Mouse (Mus musculus): ENCODE measurements around the gene Marc1. TPM values are rescaled to one million over a fixed set of nuclear protein-coding genes. Genes with fewer than 3 reads are reported as not detected.

The Marc1 gene
- polyA plus RNA-seq, 1 experiment from 2014 or later: not detected

GRCm38 (mm10) chr1:184833499-184833898 lies 22.4 kb upstream of the Marc1 start:
- no peaks in the 10 kb centered on the region for H3K9me3 ChIP-seq (replicated peaks; ENCODE audit: control insufficient read depth, low read length)
- no peaks in the 10 kb centered on the region for H3K27me3 ChIP-seq (ENCODE audit: control insufficient read depth, insufficient read depth, low read length)
- H3K4me1 ChIP-seq (ENCODE audit: control insufficient read depth, insufficient read depth, low read length): no peaks in the 10 kb centered on the region
- no peaks in the 10 kb centered on the region for H3K36me3 ChIP-seq (replicated peaks; ENCODE audit: control insufficient read depth, insufficient read depth, low read depth, low read length)
- ATAC-seq (replicated peaks; ENCODE audit: insufficient number of reproducible peaks, low FRiP score, low TSS enrichment, low read depth) (no peak), DNase-seq (ENCODE audit: low spot score) (no peak)
- 91% methylated on average over 7 of the region's 7 CpGs for WGBS
- no peak overlapping the region for H3K4me2 ChIP-seq (ENCODE audit: low read depth, low read length)
- H3K9ac ChIP-seq (replicated peaks; ENCODE audit: low read length): no peak overlapping the region
- H3K27ac ChIP-seq (replicated peaks; ENCODE audit: low read depth, low read length): no peak overlapping the region
- H3K4me3 ChIP-seq (ENCODE audit: low read depth, low read length): no peak overlapping the region

GRCm38 (mm10) chr1:184832211-184832610 lies 21.1 kb upstream of the Marc1 start:
- Histone ChIP-seq H3K36me3 (replicated peaks; ENCODE audit: control insufficient read depth, insufficient read depth, low read depth, low read length) (no peaks in the 10 kb centered on the region), H3K4me2 (ENCODE audit: low read depth, low read length) (no peak overlapping the region), H3K9ac (replicated peaks; ENCODE audit: low read length) (no peak overlapping the region), H3K4me1 (ENCODE audit: control insufficient read depth, insufficient read depth, low read length) (no peaks in the 10 kb centered on the region), H3K4me3 (ENCODE audit: low read depth, low read length) (no peak overlapping the region), H3K27me3 (ENCODE audit: control insufficient read depth, insufficient read depth, low read length) (no peaks in the 10 kb centered on the region), H3K9me3 (replicated peaks; ENCODE audit: control insufficient read depth, low read length) (no peaks in the 10 kb centered on the region), H3K27ac (replicated peaks; ENCODE audit: low read depth, low read length) (no peak overlapping the region)
- 77% methylated on average over 10 of the region's 10 CpGs for WGBS
- no peak for ATAC-seq (replicated peaks; ENCODE audit: insufficient number of reproducible peaks, low FRiP score, low TSS enrichment, low read depth)
- no peak for DNase-seq (ENCODE audit: low spot score)

GRCm38 (mm10) chr1:184829897-184830296 lies 18.8 kb upstream of the Marc1 start:
- Histone ChIP-seq H3K27ac (replicated peaks; ENCODE audit: low read depth, low read length) (no peak overlapping the region), H3K9me3 (replicated peaks; ENCODE audit: control insufficient read depth, low read length) (no peaks in the 10 kb centered on the region), H3K36me3 (replicated peaks; ENCODE audit: control insufficient read depth, insufficient read depth, low read depth, low read length) (no peaks in the 10 kb centered on the region), H3K27me3 (ENCODE audit: control insufficient read depth, insufficient read depth, low read length) (no peaks in the 10 kb centered on the region), H3K4me3 (ENCODE audit: low read depth, low read length) (no peak overlapping the region), H3K4me2 (ENCODE audit: low read depth, low read length) (no peak overlapping the region), H3K4me1 (ENCODE audit: control insufficient read depth, insufficient read depth, low read length) (no peaks in the 10 kb centered on the region), H3K9ac (replicated peaks; ENCODE audit: low read length) (no peak overlapping the region)
- WGBS: 90% methylated on average over 8 of the region's 8 CpGs
- DNase-seq (ENCODE audit: low spot score) (no peak), ATAC-seq (replicated peaks; ENCODE audit: insufficient number of reproducible peaks, low FRiP score, low TSS enrichment, low read depth) (no peak)

- H3K27ac ChIP-seq (replicated peaks; ENCODE audit: low read depth, low read length): no peak overlapping the region
- H3K9me3 ChIP-seq (replicated peaks; ENCODE audit: control insufficient read depth, low read length): no peaks in the 10 kb centered on the region
- no peak overlapping the region for H3K9ac ChIP-seq (replicated peaks; ENCODE audit: low read length)
- H3K4me3 ChIP-seq (ENCODE audit: low read depth, low read length): no peak overlapping the region
- H3K27me3 ChIP-seq (ENCODE audit: control insufficient read depth, insufficient read depth, low read length): no peaks in the 10 kb centered on the region
- DNase-seq (ENCODE audit: low spot score): no peak
- H3K4me1 ChIP-seq (ENCODE audit: control insufficient read depth, insufficient read depth, low read length): no peaks in the 10 kb centered on the region
- H3K36me3 ChIP-seq (replicated peaks; ENCODE audit: control insufficient read depth, insufficient read depth, low read depth, low read length): no peaks in the 10 kb centered on the region
- WGBS: 34% methylated on average over 23 of the region's 23 CpGs
- H3K4me2 ChIP-seq (ENCODE audit: low read depth, low read length): peak overlapping the region; percentile 2; the same call in 1 of the 2 replicates
- ATAC-seq (replicated peaks; ENCODE audit: insufficient number of reproducible peaks, low FRiP score, low TSS enrichment, low read depth): no peak
Measured at GRCm38 (mm10) chr1:184827175-184827701, 16.1 kb upstream of the Marc1 start.

GRCm38 (mm10) chr1:184825093-184825492 lies 14.0 kb upstream of the Marc1 start:
- no peaks in the 10 kb centered on the region for H3K27me3 ChIP-seq (ENCODE audit: control insufficient read depth, insufficient read depth, low read length)
- WGBS: 22% methylated on average over 11 of the region's 11 CpGs
- no peaks in the 10 kb centered on the region for H3K4me1 ChIP-seq (ENCODE audit: control insufficient read depth, insufficient read depth, low read length)
- no peak overlapping the region for H3K9ac ChIP-seq (replicated peaks; ENCODE audit: low read length)
- no peak overlapping the region for H3K4me2 ChIP-seq (ENCODE audit: low read depth, low read length)
- H3K9me3 ChIP-seq (replicated peaks; ENCODE audit: control insufficient read depth, low read length): no peaks in the 10 kb centered on the region
- no peak overlapping the region for H3K27ac ChIP-seq (replicated peaks; ENCODE audit: low read depth, low read length)
- DNase-seq (ENCODE audit: low spot score) (peak; percentile 84), ATAC-seq (replicated peaks; ENCODE audit: insufficient number of reproducible peaks, low FRiP score, low TSS enrichment, low read depth) (no peak)
- no peak overlapping the region for H3K4me3 ChIP-seq (ENCODE audit: low read depth, low read length)
- H3K36me3 ChIP-seq (replicated peaks; ENCODE audit: control insufficient read depth, insufficient read depth, low read depth, low read length): no peaks in the 10 kb centered on the region

- Histone ChIP-seq H3K4me1 (ENCODE audit: control insufficient read depth, insufficient read depth, low read length) (no peaks in the 10 kb centered on the region), H3K27me3 (ENCODE audit: control insufficient read depth, insufficient read depth, low read length) (no peaks in the 10 kb centered on the region), H3K4me3 (ENCODE audit: low read depth, low read length) (no peak overlapping the region), H3K9ac (replicated peaks; ENCODE audit: low read length) (no peak overlapping the region), H3K9me3 (replicated peaks; ENCODE audit: control insufficient read depth, low read length) (no peaks in the 10 kb centered on the region), H3K27ac (replicated peaks; ENCODE audit: low read depth, low read length) (no peak overlapping the region), H3K4me2 (ENCODE audit: low read depth, low read length) (no peak overlapping the region), H3K36me3 (replicated peaks; ENCODE audit: control insufficient read depth, insufficient read depth, low read depth, low read length) (no peaks in the 10 kb centered on the region)
- WGBS: 2% methylated on average over 12 of the region's 12 CpGs
- ATAC-seq (replicated peaks; ENCODE audit: insufficient number of reproducible peaks, low FRiP score, low TSS enrichment, low read depth): peak; percentile 44; the same call in 1 of the 2 replicates
- peak; percentile 94 for DNase-seq (ENCODE audit: low spot score)
Measured at GRCm38 (mm10) chr1:184824439-184824851, 13.3 kb upstream of the Marc1 start.

- Histone ChIP-seq H3K4me1 (ENCODE audit: control insufficient read depth, insufficient read depth, low read length) (no peaks in the 10 kb centered on the region), H3K9me3 (replicated peaks; ENCODE audit: control insufficient read depth, low read length) (no peaks in the 10 kb centered on the region), H3K27me3 (ENCODE audit: control insufficient read depth, insufficient read depth, low read length) (no peaks in the 10 kb centered on the region), H3K36me3 (replicated peaks; ENCODE audit: control insufficient read depth, insufficient read depth, low read depth, low read length) (no peaks in the 10 kb centered on the region), H3K9ac (replicated peaks; ENCODE audit: low read length) (peak overlapping the region; percentile 13; the same call in 1 of the 2 replicates), H3K27ac (replicated peaks; ENCODE audit: low read depth, low read length) (no peak overlapping the region), H3K4me3 (ENCODE audit: low read depth, low read length) (no peak overlapping the region), H3K4me2 (ENCODE audit: low read depth, low read length) (peak overlapping the region; percentile 30; the same call in 1 of the 2 replicates)
- ATAC-seq (replicated peaks; ENCODE audit: insufficient number of reproducible peaks, low FRiP score, low TSS enrichment, low read depth): peak; percentile 82; the same call in 1 of the 2 replicates
- WGBS: 12% methylated on average over 11 of the region's 11 CpGs
- peak; percentile 72 for DNase-seq (ENCODE audit: low spot score)
Measured at GRCm38 (mm10) chr1:184822678-184823077, 11.6 kb upstream of the Marc1 start.

- no peaks in the 10 kb centered on the region for H3K27me3 ChIP-seq (ENCODE audit: control insufficient read depth, insufficient read depth, low read length)
- no peak overlapping the region for H3K4me2 ChIP-seq (ENCODE audit: low read depth, low read length)
- 80% methylated on average over 6 of the region's 6 CpGs for WGBS
- H3K27ac ChIP-seq (replicated peaks; ENCODE audit: low read depth, low read length): no peak overlapping the region
- H3K9me3 ChIP-seq (replicated peaks; ENCODE audit: control insufficient read depth, low read length): no peaks in the 10 kb centered on the region
- H3K36me3 ChIP-seq (replicated peaks; ENCODE audit: control insufficient read depth, insufficient read depth, low read depth, low read length): no peaks in the 10 kb centered on the region
- DNase-seq (ENCODE audit: low spot score): no peak
- no peak overlapping the region for H3K9ac ChIP-seq (replicated peaks; ENCODE audit: low read length)
- no peaks in the 10 kb centered on the region for H3K4me1 ChIP-seq (ENCODE audit: control insufficient read depth, insufficient read depth, low read length)
- ATAC-seq (replicated peaks; ENCODE audit: insufficient number of reproducible peaks, low FRiP score, low TSS enrichment, low read depth): no peak
- H3K4me3 ChIP-seq (ENCODE audit: low read depth, low read length): no peak overlapping the region
Measured at GRCm38 (mm10) chr1:184817768-184818167, 6.7 kb upstream of the Marc1 start.

Data from embryonic facial prominence, embryonic 11.5 days (tissue).